Mouse (Mus musculus) right cerebral cortex, postnatal 4 days (tissue): Measurements from ENCODE around the gene Nxpe2.
"Not testable (repeated sequence)": the region's sequence is repeated elsewhere in the genome, so short reads cannot be mapped to it uniquely, and the experiment has no call there.

ENCODE experiments used
- DNase-seq: peaks from one replicate; pipeline ENCODE4 v3.0.0-alpha.2; 2022

Nxpe2 gene

GRCm38 (mm10) chr9:48353148-48353698 is at the start of gene Nxpe2:
Gene Nxpe2, minus strand, starts transcription at chr9:48353454.
- no peak for DNase-seq

- DNase-seq: no peak
These were observed 36.7 kb upstream of the Nxpe2 start for GRCm38 (mm10) chr9:48389983-48390382.

GRCm38 (mm10) chr9:48388451-48388850 is 35.2 kb upstream of the Nxpe2 start:
- no peak for DNase-seq

DNA sequence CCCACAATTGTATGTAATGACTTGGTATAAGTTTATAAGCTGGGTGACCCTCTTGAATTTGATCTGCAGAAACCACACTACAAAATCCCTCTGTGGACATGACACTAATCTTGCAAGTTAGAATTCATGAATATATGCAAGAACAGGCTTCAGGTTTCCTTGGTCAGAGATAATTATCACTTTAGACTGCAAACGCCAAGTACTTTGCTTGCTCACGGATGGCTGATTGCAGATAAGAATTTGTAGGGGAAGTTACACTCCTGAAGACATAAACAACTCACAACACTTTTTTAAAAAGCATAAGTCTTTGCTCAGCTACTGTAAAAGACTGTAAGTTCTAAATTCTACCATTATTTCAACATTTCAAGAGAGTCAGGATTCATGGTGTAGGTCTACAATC is 21.1 kb upstream of the Nxpe2 start:
- DNase-seq: no peak

DNA sequence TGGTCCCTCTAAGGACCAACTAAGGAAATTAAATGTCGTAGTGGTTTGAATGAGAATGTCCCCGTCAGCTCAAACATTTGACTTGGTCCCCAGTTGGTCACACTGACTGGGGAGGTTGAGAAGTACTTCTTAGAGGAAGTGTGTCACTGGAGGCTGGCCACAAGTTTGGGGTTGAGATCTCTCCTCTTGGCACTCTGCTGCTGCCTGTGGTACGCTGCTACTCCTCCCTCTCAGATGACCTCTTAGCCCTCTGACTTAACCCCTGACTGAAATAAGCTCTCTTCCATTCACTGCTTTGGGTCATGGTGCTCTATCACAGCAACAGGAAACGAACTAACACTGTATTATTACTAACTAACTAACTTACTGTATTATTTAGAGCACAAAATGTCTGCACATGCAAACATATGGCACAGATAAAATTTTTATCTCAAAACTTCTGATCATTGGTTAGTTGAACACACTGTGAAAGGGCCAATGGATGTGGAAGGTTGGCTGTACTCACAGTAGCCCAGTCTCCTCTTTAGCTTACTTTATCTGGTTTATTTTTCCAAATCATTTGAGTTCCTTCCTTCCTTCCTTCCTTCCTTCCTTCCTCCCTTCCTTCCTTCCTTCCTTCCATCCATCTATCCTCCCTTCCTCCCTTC is 20.1 kb upstream of the Nxpe2 start:
- DNase-seq: no peak

- no peak for DNase-seq
These were observed 9.5 kb upstream of the Nxpe2 start for GRCm38 (mm10) chr9:48362743-48363142.

GRCm38 (mm10) chr9:48361815-48362631 is 8.8 kb upstream of the Nxpe2 start:
- no peak for DNase-seq

GRCm38 (mm10) chr9:48360826-48361225 is 7.6 kb upstream of the Nxpe2 start:
- DNase-seq: no peak

DNA sequence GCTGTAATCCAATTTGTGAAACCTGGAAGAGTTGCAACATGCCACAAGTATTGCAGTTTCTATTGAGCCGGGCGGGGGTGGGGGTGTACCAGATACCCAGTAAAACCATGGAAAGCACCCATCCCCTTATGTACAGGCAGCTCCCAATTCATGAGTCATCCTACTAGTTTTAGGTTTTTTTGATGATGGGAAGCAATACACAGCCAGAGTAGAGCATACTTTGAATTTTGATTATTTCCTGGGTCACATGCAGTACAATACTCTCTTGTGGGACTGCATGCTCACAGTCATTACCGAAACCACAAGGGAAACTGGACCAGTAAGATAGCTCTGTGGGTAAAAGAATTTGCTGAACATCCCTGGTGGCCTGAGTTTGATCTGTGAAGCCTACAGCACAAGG is 3.8 kb upstream of the Nxpe2 start:
- DNase-seq: no peak

DNA sequence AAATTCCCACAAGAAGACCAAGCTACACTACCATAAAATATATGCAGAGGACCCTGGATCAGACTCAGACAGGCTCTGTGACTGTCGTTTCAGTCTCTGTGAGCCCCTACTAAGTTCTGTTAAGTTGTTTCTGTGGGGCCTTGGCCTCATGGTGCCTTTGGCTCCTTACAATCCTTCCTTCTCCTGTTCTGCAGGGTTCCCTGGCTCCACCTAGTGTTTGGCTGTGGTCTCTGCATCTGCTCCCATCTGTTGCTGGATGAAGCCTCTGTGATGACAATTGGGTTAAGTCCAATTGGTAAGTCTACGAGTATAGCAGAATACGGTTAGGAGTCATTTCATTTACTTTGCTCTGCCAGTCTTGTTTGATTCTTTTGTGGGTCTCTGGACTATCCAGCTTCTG is 1.5 kb upstream of the Nxpe2 start:
- DNase-seq: peak; percentile 56

DNA sequence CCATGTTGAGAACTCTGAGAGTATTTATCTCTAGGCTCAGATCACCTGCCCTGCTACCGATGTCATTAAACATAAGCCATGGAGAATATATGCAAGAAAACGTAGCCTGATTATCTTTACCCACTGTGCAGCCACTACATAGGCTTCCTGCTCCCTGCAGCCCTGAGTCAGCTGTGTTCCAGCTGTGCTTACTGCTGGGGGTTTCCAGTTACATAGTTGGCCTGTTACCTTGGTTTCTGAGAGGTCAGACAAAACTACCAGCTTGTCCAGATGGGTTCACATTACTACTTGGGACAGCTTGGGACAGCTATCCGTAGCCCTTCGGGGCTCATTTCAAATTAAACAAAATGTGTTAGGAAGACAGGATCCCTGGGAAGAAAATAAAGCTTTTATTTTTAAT is 868 bp upstream of the Nxpe2 start:
- no peak for DNase-seq

- no peak for DNase-seq
These were observed 7.4 kb downstream of the Nxpe2 start for GRCm38 (mm10) chr9:48345866-48346265.

DNA sequence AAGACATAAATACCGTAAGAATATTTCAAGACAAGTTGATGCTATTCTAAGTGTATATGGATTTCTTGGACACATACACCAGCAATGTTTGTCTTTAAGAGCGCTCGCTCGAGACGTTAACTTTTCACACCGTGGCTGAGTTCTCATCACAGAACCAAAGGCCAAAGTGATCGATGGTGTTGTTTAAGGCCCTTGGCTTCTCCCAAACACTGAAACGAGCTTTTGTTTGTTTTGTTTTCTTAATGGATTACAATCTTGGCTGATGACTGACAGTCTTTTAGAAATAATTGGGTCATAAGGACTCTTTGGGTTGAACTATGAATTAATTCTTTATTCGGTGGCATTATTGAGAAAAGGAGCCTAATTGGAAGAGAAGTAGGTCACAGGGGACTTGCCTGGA is 7.8 kb downstream of the Nxpe2 start:
- no peak for DNase-seq

DNA sequence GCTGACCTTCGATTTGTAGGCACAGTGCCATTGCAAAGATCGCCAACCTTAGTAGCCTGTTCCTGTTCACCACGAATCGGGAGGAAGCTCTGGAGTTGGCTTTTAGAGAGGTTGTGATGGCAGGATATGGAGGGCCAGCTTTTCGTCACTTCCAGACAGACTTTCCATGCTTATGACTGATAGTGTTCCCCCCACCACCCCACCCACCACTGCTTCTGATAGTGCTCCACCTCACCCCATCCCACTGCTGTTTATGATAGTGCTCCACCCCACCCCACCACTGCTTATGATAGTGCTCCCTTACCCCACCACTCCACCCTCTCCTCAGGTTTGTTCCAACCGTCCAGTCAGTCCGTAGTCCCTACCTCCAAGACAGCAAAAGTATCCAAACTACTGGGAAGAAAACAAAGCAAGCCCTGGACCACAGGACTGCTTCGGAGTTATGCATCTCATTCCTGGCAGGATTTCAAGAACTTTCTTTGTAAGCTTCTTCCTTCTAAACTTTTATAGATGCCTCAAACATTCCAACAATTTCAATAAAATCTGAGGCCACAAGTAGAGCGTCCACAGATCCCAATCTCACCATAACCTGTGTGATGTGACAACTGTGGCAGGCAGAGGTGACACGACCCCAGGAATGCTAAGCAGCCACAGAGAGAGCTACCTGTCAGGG is 12.4 kb downstream of the Nxpe2 start:
- no peak for DNase-seq

DNA sequence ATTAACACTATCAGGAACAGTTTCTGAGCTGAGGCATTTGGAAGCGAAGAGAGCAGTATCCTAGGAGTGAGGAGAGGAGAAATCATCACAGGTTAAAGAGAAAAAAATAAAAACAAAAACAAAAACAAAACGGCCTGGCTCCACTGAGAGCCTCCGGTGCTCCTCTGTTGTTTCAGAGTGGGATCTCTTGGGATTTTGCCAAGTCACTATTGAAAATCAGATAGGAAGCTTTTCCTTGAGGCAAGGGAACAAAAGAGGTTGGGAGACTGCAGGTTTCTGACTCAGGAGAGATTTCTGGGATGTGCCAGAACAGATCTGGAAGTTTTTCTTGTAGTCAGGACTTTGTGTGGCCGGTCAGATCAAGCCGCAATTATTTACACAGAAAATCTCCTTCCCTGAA is 13.7 kb downstream of the Nxpe2 start:
- no peak for DNase-seq

DNA sequence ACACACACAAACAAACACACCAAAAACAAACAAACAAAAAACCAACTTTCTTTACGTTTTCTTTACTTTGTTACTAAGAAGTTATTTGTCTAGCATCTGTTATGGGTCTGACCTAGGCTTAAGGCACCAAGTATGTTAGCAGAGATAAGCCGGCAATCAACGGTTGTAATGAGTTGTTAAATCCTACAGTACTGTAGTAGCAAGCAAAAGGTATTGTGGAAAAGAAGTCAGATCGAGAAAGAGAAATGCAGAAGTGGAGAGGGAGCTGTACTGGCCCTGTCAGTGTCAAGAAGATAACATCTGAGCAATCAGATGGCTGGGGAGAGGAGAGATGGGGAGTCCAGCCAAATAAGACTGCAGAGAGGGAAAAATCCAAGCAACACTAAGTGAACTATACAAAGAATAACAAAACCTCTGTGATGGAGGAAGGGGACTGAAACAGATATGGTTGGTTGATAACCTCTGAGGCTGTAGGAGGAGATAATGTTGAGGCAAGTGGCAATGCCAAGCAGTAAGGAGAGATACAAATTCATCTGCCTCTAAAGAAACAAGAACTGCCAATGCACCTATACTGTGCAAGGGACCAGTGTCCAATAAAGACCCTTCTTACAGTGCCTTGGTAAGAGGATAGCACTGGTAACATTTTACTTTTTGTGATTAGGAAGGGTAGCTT is 14.3 kb downstream of the Nxpe2 start:
- DNase-seq: no peak

- no peak for DNase-seq
These were observed 23.7 kb downstream of the Nxpe2 start for GRCm38 (mm10) chr9:48329597-48329996.

DNA sequence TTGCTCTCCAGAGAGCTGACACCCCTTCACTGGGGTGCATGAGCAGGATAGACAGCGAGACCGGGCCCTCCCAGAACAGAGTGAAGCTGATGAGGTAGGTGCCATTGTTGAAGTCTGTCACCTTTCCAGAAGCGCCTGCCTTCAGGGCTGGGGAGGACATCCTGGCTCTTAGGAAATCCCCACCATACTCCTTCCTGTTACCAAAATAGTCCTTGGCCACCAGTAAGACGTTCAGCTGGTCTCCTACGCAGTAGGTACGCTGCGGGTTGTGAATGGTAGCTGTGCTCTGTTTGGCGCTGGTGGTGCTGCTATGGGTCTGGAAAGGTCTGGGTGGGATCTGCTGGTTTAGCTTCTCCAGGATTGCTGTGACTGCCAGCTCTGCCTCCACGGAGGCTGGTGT is 26.9 kb downstream of the Nxpe2 start:
- DNase-seq: no peak

- DNase-seq: no peak
These were observed 37.4 kb downstream of the Nxpe2 start for GRCm38 (mm10) chr9:48315825-48316224.

DNA sequence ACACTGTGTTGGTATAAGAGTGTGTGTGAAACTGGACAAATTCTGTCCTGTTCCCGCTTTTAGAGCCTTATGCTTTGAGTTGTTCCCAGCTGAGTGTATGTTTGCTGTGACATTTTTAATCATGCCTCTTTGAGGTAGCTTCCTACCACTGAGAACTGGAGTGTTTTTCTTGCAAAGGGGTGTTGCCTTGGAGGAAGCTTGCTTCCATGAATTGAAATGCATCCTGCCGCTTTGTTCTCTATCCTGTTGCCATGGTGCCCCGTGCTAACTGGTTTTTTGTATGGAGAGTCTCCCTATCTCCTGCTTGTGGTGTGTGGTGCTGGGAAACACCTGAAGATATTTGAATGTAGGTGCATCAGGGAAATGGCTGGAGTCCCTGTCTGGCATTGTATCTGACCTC is 39.1 kb downstream of the Nxpe2 start:
- peak; percentile 16 for DNase-seq

DNA sequence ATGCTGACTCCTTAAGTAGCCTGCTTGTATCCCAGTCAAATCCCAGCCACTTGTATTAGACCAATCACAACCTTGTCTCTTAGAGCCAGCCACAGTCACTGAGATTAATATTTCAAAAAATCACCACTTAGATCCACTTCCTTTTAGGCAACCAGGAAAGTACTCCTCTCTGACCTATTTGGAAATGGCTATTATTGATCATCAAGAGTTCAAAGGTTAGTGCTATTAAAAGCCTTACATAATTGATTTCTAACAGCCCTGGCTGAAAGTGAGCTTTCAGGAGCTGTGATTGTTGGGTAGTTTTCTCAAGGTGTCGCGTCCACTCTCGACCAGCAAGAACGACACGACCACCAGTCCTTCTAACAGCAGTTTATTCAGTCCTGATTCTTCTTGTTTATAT is 42.0 kb downstream of the Nxpe2 start:
- DNase-seq: no peak

GRCm38 (mm10) chr9:48303564-48303963 is 49.7 kb downstream of the Nxpe2 start:
- not testable (repeated sequence) for DNase-seq

- no peak for DNase-seq
These were observed 54.3 kb downstream of the Nxpe2 start for GRCm38 (mm10) chr9:48298983-48299382.
